Mouse (Mus musculus): ENCODE data around the gene Gtf2h3. TPM values are rescaled to one million over a fixed set of nuclear protein-coding genes. Genes with fewer than 3 reads are reported as not detected.
"Not testable (repeated sequence)": the region's sequence is repeated elsewhere in the genome, so short reads cannot be mapped to it uniquely, and the experiment has no call there.

Gtf2h3 gene
- total RNA-seq, 2 experiments from 2014 or later: 0.19 to 10.6 TPM

GRCm38 (mm10) chr5:124553607-124554006 lies 25.3 kb upstream of the Gtf2h3 start:
- ATAC-seq (replicated peaks; ENCODE audit: low FRiP score, poor library complexity, severe bottlenecking): no peak

GRCm38 (mm10) chr5:124555145-124555544 lies 23.8 kb upstream of the Gtf2h3 start:
- ATAC-seq (replicated peaks; ENCODE audit: low FRiP score, poor library complexity, severe bottlenecking): no peak

DNA sequence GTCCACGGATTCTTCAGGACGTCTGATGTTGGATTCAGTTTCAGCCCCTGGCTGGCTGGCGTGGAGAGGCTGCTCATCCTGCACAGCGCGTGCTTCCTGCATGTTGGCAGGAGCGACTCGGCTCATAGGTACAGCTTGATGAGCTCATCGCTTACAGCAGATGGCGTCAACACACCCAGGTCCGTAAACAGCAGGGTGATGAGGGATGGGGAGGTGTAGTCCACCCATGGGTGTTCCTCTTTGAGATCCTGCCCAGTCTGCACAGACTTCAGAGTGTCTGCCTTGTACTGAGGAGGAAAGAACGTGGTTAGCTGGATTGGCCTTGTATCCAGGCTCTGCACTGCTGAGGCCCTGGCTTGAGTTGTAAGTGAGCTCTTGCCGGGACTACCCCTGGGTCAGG lies 7.9 kb upstream of the Gtf2h3 start:
- no peak for ATAC-seq (replicated peaks; ENCODE audit: low FRiP score, poor library complexity, severe bottlenecking)

DNA sequence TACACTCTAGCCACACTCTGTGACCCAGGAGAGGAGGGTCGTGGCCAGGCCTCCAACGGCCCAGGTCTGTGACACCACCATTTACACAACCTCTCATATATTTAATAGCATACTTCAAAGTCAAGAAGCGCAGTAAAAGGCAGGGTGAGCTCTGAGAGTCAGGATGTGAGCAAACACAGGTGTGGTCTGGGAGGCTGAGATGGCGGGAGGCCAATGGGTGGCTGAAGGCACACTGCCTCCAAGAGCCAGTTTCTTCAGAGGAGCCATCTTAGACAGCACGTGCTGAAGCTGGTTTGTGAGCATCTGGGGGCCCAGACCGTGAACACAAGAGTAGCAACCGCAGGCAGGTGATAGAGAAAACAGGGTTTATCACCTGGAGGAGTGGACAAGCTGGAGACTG lies 3.5 kb upstream of the Gtf2h3 start:
- ATAC-seq (replicated peaks; ENCODE audit: low FRiP score, poor library complexity, severe bottlenecking): no peak

- no peak for ATAC-seq (replicated peaks; ENCODE audit: low FRiP score, poor library complexity, severe bottlenecking)
Measured at GRCm38 (mm10) chr5:124582515-124582914, 3.6 kb downstream of the Gtf2h3 start.

- ATAC-seq (replicated peaks; ENCODE audit: low FRiP score, poor library complexity, severe bottlenecking): no peak
Measured at GRCm38 (mm10) chr5:124592768-124593167, 13.8 kb downstream of the Gtf2h3 start.

- peak; percentile 82 for ATAC-seq (replicated peaks; ENCODE audit: low FRiP score, poor library complexity, severe bottlenecking)
Measured at GRCm38 (mm10) chr5:124598224-124599174, 19.6 kb downstream of the Gtf2h3 start.

DNA sequence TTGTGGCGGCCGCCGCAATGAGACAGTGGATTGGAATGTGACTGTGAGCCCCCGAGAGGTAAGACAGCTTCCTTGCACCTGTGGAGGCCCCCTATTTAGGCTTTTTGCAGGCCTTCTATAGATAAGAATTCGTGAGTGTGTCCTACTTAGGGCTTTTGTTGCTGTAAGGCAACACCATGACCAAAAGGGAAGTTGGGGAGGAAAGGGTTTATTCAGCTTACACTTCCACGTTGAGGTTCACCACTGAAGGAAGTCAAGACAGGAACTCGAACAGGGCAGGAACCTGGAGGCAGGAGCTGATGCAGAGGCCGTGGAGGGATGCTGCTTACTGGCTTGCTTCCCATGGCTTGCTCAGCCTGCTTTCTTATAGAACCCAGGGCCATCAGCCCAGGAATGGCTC lies 20.8 kb downstream of the Gtf2h3 start:
- not testable (repeated sequence) for ATAC-seq (replicated peaks; ENCODE audit: low FRiP score, poor library complexity, severe bottlenecking)

GRCm38 (mm10) chr5:124602349-124602748 lies 23.4 kb downstream of the Gtf2h3 start:
- no peak for ATAC-seq (replicated peaks; ENCODE audit: low FRiP score, poor library complexity, severe bottlenecking)

DNA sequence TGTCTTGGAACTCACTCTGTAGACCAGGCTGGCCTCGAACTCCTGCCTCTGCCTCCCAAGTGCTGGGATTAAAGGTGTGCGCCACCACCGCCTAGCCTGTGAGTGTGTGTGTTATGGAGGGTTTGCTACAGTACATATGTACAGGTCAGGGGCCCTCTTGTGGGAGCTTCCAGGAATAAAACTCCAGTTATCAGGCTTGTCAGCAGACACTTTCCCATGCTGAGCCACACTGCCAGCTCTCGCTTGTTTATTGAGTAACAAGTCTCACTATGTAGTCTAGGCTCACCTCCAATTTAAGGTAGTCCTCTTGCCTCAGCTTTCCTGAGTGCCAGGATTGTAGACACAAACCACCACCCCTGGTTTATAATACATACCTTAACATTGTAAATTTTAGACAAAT lies 25.4 kb downstream of the Gtf2h3 start:
- ATAC-seq (replicated peaks; ENCODE audit: low FRiP score, poor library complexity, severe bottlenecking): no peak

DNA sequence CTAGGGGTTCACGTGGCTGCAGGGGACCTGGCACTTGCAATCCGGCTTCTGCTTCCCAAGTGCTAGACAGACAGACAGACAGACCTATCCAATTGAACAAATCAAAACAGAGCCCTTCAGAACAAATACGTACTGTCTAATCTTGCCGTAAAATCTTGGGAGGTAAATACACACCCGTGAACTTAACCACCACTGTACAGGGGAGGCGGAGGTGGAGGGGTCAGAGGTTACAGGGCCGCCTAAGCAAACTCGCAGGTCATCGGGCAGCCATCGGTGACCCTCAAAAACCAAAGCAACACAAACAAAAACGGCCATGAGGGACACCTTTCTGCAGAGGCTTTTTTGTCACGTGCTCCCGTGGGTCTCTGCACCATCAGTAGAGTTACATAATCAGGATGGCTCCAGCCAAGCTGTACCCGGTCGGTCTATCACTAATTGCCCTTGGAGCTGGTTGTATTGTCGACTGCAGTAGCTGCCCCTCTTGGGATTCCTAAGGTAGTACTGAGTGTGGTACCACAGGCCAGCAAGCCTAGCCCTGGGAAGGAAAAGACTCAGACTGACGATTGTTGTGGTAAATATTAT lies 26.2 kb downstream of the Gtf2h3 start:
- no peak for ATAC-seq (replicated peaks; ENCODE audit: low FRiP score, poor library complexity, severe bottlenecking)

DNA sequence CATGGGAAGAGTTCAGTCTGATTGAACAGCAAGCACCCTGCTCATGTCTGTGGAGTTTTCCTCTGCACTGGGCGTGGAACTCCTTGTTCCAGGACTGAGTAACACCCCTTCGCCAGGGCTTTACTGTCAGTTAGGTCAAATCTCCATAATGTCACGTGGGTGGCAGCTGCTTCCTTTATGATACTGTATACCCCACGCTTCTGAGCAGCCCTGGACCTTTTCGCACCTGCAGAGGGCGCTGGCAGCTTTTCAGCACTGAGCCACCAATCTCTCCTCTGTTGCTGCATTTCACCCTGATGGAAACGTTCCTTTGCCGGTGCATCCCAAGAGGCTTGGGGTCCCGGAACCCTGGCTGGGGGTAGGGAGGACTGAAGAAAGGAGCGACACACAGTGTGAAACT lies 32.0 kb downstream of the Gtf2h3 start:
- no peak for ATAC-seq (replicated peaks; ENCODE audit: low FRiP score, poor library complexity, severe bottlenecking)

DNA sequence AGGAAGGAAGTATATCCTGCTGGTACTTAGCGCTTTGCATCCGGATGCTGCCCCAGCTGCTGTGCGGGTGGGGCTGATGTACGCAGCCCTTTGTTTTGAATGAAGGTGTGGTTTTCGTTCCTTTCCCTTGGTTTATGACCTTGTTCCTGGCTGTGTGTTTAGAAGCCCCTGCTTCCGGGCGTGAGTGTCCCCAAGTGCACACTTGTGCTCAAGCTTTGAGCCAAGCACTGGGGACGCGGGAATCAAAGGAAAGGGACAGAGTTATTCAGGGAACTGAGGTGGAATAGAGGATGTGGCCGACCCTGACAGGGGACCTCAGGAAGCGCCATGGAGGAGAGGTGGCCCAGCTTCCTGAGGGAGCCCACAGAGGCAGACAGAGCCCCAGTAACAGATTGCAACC lies 35.8 kb downstream of the Gtf2h3 start:
- no peak for ATAC-seq (replicated peaks; ENCODE audit: low FRiP score, poor library complexity, severe bottlenecking)

GRCm38 (mm10) chr5:124618711-124619110 lies 39.8 kb downstream of the Gtf2h3 start:
- ATAC-seq (replicated peaks; ENCODE audit: low FRiP score, poor library complexity, severe bottlenecking): no peak

DNA sequence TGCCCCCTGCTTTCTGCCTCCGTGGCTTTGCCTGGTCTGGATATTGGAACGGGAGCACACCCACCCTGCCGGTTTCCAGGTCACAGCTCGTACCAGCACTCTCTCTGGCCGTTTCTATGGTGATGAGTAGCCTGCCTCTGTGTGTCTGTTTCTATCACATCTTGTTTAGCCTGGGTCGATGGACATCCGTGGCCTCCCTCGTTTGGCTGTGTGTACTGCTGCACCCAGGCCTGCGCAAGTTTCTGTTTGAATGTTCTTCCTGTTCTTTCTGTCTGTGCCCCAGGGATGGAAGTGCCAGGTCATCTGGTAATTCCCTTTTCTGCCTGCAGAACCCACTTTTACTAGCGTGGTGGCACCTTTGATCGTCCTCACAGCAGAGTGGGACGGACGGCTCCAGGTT lies 42.4 kb downstream of the Gtf2h3 start:
- no peak for ATAC-seq (replicated peaks; ENCODE audit: low FRiP score, poor library complexity, severe bottlenecking)

DNA sequence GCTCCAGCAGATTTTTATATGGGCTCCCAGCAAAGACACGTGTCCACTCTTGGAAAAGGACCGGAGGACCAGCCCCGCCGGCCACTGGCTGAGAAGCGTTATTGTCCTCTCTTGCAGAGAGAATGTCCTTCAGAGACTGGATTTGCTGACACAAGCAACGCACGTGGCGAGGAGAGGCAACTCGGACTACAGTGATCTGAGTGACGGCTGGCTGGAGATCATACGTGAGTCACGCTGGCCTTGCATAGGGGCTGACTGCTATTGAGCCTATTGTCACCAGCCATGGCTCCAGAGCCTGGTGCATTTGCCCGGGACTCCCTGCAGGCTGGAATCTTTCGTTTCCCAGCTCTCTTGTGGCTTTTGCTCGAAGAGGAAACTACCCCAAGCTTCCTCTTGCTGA lies 44.0 kb downstream of the Gtf2h3 start:
- no peak for ATAC-seq (replicated peaks; ENCODE audit: low FRiP score, poor library complexity, severe bottlenecking)

- ATAC-seq (replicated peaks; ENCODE audit: low FRiP score, poor library complexity, severe bottlenecking): no peak
Measured at GRCm38 (mm10) chr5:124624291-124624690, 45.4 kb downstream of the Gtf2h3 start.

GRCm38 (mm10) chr5:124628448-124629363 lies 49.8 kb downstream of the Gtf2h3 start, which contains the start of gene Atp6v0a2:
Gene Atp6v0a2 (plus strand): TSS chr5:124628576.
- peak; percentile 98 for ATAC-seq (replicated peaks; ENCODE audit: low FRiP score, poor library complexity, severe bottlenecking)

DNA sequence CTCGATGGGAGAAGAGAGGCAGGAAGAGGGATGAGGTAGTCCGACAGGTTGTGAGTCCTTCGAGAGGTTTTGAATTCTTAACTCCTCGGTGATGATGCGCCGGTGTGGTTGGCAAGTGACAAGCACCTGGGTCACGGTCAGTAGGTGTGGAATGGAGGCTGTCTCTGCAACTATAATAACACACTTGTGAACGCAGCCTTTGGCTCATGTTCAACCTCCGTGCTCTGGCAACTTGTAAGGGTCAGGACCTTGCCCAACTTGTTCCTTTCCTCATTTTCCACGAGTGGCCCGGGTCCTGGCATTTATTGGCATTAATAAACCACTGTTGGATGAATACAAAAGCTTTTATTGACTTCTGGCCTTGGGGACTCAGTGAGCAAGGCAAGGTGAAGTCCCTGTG lies 50.7 kb downstream of the Gtf2h3 start:
- ATAC-seq (replicated peaks; ENCODE audit: low FRiP score, poor library complexity, severe bottlenecking): no peak; the same call in 1 of the 2 replicates

GRCm38 (mm10) chr5:124631685-124632084 lies 52.7 kb downstream of the Gtf2h3 start:
- ATAC-seq (replicated peaks; ENCODE audit: low FRiP score, poor library complexity, severe bottlenecking): no peak

All from erythroblast, adult 5-6 weeks (primary cell).